Mouse (Mus musculus): Measurements from ENCODE around the gene Galr2. TPM values are rescaled to one million over a fixed set of nuclear protein-coding genes. Genes with fewer than 3 reads are reported as not detected.

Galr2 gene
- polyA plus RNA-seq, 1 experiment from 2014 or later = 0.18 TPM

Other genes starting within 250 kb of the Galr2 start
- gene Unc13d, start 203.0 kb upstream of the Galr2 start, polyA plus RNA-seq (2015; fragmentation: Nextera tagmentation; extraction: Ambion mirVana) = 2.7 and 2.9 TPM in 2 replicates
- 48.8 and 52.0 TPM in 2 replicates for gene Wbp2, start 193.9 kb upstream of the Galr2 start, polyA plus RNA-seq (2015; fragmentation: Nextera tagmentation; extraction: Ambion mirVana)
- gene Trim47, start 153.7 kb upstream of the Galr2 start, polyA plus RNA-seq (2015; fragmentation: Nextera tagmentation; extraction: Ambion mirVana) = 8.6 and 9.4 TPM in 2 replicates
- 2.8 and 3.2 TPM in 2 replicates for gene Trim65, start 149.8 kb upstream of the Galr2 start, polyA plus RNA-seq (2015; fragmentation: Nextera tagmentation; extraction: Ambion mirVana)
- gene Mrpl38, start 142.1 kb upstream of the Galr2 start, polyA plus RNA-seq (2015; fragmentation: Nextera tagmentation; extraction: Ambion mirVana) = 75.2 and 80.0 TPM in 2 replicates
- gene Fbf1, start 112.8 kb upstream of the Galr2 start, polyA plus RNA-seq (2015; fragmentation: Nextera tagmentation; extraction: Ambion mirVana) = 49.5 and 60.3 TPM in 2 replicates
- gene Ten1, start 82.1 kb upstream of the Galr2 start, polyA plus RNA-seq (2015; fragmentation: Nextera tagmentation; extraction: Ambion mirVana) = 59.7 and 74.1 TPM in 2 replicates
- 21.4 and 24.5 TPM in 2 replicates for gene Acox1, start 81.9 kb upstream of the Galr2 start, polyA plus RNA-seq (2015; fragmentation: Nextera tagmentation; extraction: Ambion mirVana)
- gene Evpl, start 42.9 kb upstream of the Galr2 start, polyA plus RNA-seq (2015; fragmentation: Nextera tagmentation; extraction: Ambion mirVana) = 4.8 and 5.1 TPM in 2 replicates
- gene Srp68, start 6.7 kb upstream of the Galr2 start, polyA plus RNA-seq (2015; fragmentation: Nextera tagmentation; extraction: Ambion mirVana) = 95.2 and 97.5 TPM in 2 replicates
- 71.7 and 79.4 TPM in 2 replicates for gene Exoc7, start 26.3 kb downstream of the Galr2 start, polyA plus RNA-seq (2015; fragmentation: Nextera tagmentation; extraction: Ambion mirVana)
- 0.80 and 1.4 TPM in 2 replicates for gene Foxj1, start 54.5 kb downstream of the Galr2 start, polyA plus RNA-seq (2015; fragmentation: Nextera tagmentation; extraction: Ambion mirVana)
- gene Rnf157, start 132.1 kb downstream of the Galr2 start, polyA plus RNA-seq (2015; fragmentation: Nextera tagmentation; extraction: Ambion mirVana) = 10.2 and 16.5 TPM in 2 replicates
- 26.4 and 35.2 TPM in 2 replicates for gene Ubald2, start 153.2 kb downstream of the Galr2 start, polyA plus RNA-seq (2015; fragmentation: Nextera tagmentation; extraction: Ambion mirVana)
- gene Qrich2, start 185.3 kb downstream of the Galr2 start, polyA plus RNA-seq (2015; fragmentation: Nextera tagmentation; extraction: Ambion mirVana) = 0.19 and 0.55 TPM in 2 replicates
- 186 and 193 TPM in 2 replicates for gene Prpsap1, start 213.3 kb downstream of the Galr2 start, polyA plus RNA-seq (2015; fragmentation: Nextera tagmentation; extraction: Ambion mirVana)
- 5.0 and 6.1 TPM in 2 replicates for gene Sphk1, start 250.0 kb downstream of the Galr2 start, polyA plus RNA-seq (2015; fragmentation: Nextera tagmentation; extraction: Ambion mirVana)